Mouse (Mus musculus): ENCODE results near the gene Ncdn.

Ncdn gene

GRCm38 (mm10) chr4:126753268-126754230 is at the start of gene Ncdn, which contains the start of gene AU040320:
Ncdn (minus strand) TSS chr4:126753438.
AU040320 (plus strand) TSS chr4:126753544.
- peak; percentile 98 to 99 for DNase-seq (ENCODE audit: low spot score in 2 of 2)

- DNase-seq (ENCODE audit: low spot score in 2 of 2) = no peak
Measured at GRCm38 (mm10) chr4:126802174-126802573, 48.9 kb upstream of the Ncdn start.

- no peak for DNase-seq (ENCODE audit: low spot score in 2 of 2)
Measured at GRCm38 (mm10) chr4:126792341-126793102, 39.3 kb upstream of the Ncdn start.

DNA sequence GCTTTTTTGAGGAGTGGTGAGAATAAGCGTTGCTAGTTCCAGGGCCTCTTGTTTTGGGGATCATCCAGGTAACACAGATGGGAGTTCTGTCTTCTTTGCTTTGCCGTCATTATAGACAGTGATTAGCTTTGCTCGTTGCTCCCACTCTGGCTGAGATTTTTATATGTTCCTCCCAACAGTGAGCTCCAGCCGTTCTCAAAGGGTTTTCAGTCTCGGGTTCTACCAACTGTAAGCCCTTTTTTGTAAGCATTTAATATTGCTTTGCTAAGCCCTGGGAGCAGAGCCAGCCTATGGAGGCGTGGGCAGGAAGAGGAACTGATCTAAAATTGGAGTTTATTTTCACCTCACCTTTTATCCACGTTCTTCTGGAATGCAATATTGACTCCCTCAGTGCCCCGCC is 29.8 kb upstream of the Ncdn start:
- DNase-seq (ENCODE audit: low spot score in 2 of 2) = no peak

DNA sequence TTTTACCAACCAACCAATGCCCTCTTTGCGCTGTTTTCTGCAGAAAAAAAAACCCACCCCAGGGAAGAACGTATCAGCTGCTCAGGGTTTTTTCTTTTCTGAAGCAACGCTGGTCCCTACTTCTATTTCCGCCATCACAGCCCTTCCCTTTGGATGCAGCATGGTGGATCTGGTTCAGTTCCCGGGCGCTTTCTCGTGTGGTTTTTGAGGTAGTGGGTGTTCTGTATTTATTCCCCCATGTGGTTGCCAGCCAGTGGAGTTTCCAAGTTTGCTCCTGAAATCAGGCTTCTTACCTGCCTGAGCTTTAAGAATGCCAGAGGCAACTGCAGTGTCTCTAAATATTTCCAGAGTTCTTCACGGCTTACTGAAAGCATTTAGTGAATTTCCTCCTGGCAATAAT is 29.3 kb upstream of the Ncdn start:
- no peak for DNase-seq (ENCODE audit: low spot score in 2 of 2)

GRCm38 (mm10) chr4:126781871-126782270 is 28.6 kb upstream of the Ncdn start:
- no peak for DNase-seq (ENCODE audit: low spot score in 2 of 2)

DNA sequence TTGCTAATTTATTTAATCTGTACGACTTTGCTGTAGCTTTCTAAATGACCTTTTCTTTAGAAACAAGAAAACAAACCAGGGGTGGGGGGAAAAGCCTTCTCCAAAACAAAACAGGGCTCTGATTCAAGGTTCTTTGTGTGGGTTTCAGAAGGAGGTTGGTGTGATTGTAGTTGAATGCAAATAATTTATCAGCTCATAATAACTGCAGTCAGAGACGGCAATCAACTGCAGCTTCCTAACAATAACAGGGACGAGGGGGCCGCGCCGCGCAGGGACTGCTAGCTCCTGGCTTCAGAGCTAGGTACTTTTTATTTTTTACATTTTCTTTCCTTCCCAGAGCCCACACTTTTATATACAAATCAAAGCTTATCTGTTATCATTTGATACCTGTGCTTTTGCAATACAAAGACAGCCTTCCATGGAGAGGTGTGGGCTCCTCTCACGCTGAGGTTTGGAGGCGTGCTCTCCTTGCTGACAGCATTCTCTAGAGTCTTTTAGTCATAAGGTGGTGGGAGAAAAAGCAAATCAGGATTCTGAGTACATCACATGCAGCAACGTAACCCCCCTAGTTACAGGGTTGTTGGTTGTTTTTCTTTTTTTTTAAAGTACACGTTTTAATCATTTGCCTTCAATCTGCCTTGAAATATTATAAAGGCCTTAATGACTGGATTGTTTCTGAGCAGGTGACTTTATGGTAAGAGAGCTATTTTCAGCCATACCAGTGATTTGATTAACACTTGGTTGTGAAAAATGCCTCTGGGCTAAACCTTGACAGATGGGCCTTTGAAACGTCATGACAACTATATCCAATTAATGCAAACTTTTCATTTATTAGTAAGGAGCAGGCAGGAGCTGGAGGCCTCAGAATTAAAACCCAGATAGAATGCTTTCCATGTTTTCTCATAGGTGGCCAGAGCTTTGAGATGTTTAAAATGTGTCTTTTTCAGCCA is 26.9 kb upstream of the Ncdn start:
- DNase-seq (ENCODE audit: low spot score in 2 of 2) = no peak

- DNase-seq (ENCODE audit: low spot score in 2 of 2) = no peak
Measured at GRCm38 (mm10) chr4:126779148-126779581, 25.9 kb upstream of the Ncdn start.

- DNase-seq (ENCODE audit: low spot score in 2 of 2) = no peak
Measured at GRCm38 (mm10) chr4:126775182-126775581, 21.9 kb upstream of the Ncdn start.

- DNase-seq (ENCODE audit: low spot score in 2 of 2) = no peak
Measured at GRCm38 (mm10) chr4:126773871-126774270, 20.6 kb upstream of the Ncdn start.

GRCm38 (mm10) chr4:126770831-126771230 is 17.6 kb upstream of the Ncdn start:
- DNase-seq (ENCODE audit: low spot score in 2 of 2) = no peak

GRCm38 (mm10) chr4:126769800-126770563 is 16.7 kb upstream of the Ncdn start:
- no peak for DNase-seq (ENCODE audit: low spot score in 2 of 2)

DNA sequence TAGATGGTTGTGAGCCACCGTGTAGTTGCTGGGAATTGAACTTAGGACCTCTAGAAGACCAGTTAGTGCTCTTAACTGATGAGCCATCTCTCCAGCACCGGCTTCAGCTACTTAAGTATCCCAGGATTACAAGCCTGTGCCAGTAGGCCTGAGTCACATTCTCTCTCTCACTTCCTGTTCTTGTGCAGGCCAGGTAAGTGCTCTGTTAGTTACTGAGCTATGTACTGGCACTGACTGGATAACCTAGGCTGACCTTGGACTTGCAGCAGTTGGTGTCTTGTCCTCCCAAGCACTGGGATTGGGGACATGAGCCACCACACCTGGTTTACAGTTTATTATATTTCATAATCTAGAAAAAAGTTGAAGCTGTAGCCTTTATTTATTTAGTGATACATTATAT is 10.2 kb upstream of the Ncdn start:
- no peak for DNase-seq (ENCODE audit: low spot score in 2 of 2)

DNA sequence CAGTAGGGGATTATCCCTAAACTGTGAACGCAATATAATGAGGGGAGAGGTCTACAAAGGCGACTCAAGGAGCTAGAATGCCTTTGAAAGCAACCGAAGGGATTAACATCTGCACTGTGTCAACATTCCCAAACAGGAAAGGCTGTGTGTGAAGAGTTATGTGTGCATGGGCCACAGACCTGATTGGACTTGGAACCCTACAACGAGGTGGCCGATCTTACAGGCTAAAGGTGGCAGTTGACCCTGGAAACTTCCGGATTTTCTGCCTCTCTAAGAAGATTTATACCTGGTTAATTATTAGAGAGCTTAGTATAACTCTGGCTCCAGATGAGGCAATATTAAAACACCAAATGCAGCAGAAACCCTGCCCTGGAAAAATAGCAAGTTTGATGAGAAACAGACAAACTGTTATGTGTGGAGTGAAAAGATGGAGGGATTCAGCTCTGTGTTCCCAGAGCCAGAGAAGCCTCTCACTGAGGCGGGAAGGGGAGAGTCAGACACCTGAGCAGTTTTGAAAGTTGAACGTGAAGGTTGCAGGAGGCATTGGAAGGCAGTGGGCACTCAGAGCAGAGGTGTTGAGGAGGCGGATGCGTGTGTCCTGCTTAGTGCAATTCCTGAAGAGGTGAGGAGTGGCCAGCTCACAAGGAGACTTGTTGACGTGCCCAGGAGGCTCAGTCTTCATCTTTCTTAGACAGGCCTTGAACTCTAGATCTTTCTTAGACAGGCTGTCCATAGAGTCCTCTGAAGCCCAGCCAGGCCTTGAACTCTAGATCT is 9.5 kb upstream of the Ncdn start:
- DNase-seq (ENCODE audit: low spot score in 2 of 2) = no peak

DNA sequence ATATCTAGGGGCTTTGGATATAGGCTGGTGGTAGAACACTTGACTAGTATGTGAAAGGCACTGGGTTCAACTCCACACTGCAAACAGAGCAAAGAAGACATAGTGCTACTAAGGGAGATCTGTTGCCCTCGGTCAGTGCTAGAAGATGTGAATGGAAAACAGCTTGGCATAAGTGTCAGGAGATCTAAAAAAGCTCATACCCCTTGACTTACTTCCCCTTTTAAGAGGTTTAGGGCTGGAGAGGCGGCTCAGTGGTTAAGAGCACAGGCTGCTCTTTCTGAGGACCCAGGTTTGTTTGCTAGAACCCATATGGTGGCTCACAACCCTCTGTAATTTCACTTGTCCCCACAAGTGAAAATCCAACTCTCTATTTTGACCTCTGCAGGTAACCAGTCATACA is 6.2 kb upstream of the Ncdn start:
- DNase-seq (ENCODE audit: low spot score in 2 of 2) = no peak

GRCm38 (mm10) chr4:126758299-126758698 is 5.1 kb upstream of the Ncdn start:
- no peak for DNase-seq (ENCODE audit: low spot score in 2 of 2)

DNA sequence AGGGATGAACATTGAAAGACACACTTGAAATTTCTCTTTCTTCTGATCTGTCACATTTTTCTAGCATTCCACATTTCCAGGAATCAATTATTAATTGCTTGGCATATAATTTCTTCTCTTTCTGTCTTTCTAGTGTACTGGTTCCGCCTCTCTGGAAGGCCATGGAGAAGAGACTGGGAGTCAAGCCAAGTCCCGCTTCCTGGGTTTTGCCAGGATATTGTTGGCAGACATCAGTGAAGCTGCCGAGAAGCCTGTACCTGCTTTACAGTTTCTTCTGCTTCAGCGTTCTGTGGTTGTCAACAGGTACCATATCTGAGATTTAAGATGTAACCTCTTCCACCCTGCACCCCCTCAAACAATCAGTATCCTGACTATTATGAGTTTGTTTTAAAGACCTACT is 3.5 kb upstream of the Ncdn start:
- no peak for DNase-seq (ENCODE audit: low spot score in 2 of 2)

GRCm38 (mm10) chr4:126754736-126755374 is 1.6 kb upstream of the Ncdn start:
- no peak for DNase-seq (ENCODE audit: low spot score in 2 of 2)

- no peak for DNase-seq (ENCODE audit: low spot score in 2 of 2)
Measured at GRCm38 (mm10) chr4:126754231-126754611, 983 bp upstream of the Ncdn start.

All from cerebellum, postnatal 4 days (tissue).